Mouse (Mus musculus) embryonic facial prominence, embryonic 12.5 days (tissue): ENCODE measurements around the gene Pam. TPM values are rescaled to one million over a fixed set of nuclear protein-coding genes. Genes with fewer than 3 reads are reported as not detected.

Source experiments
- ATAC-seq: fragments of 200-750 bp; cut with Nextera tagmentation; 2 replicates; pipeline ENCODE4 v1.8.0; 2017; ENCODE audit not compliant: insufficient number of reproducible peaks, insufficient read depth, low FRiP score, low TSS enrichment
- H3K27ac ChIP-seq: fragments of 300-500 bp; sonication (generic); 2 replicates; pipeline ENCODE4 v1.5.1; 2016; ENCODE audit warnings: mild to moderate bottlenecking
- H3K27me3 ChIP-seq: fragments of 300-500 bp; sonication (generic); 2 replicates; pipeline ENCODE4 v1.6.1; 2016; ENCODE audit warnings: mild to moderate bottlenecking, moderate library complexity
- H3K36me3 ChIP-seq: fragments of 300-500 bp; sonication (generic); 2 replicates; pipeline ENCODE4 v1.6.1; 2016; ENCODE audit warnings: mild to moderate bottlenecking
- H3K4me1 ChIP-seq: fragments of 300-500 bp; sonication (generic); 2 replicates; pipeline ENCODE4 v1.6.1; 2016
- H3K4me2 ChIP-seq: fragments of 300-500 bp; sonication (generic); replicated peaks from 2 replicates; pipeline ENCODE4 v1.6.1; 2016; ENCODE audit warnings: mild to moderate bottlenecking, moderate library complexity
- H3K4me3 ChIP-seq: fragments of 300-500 bp; sonication (generic); 2 replicates; pipeline ENCODE4 v1.5.1; 2016; ENCODE audit warnings: mild to moderate bottlenecking
- H3K9ac ChIP-seq: fragments of 300-500 bp; sonication (generic); 2 replicates; pipeline ENCODE4 v1.6.1; 2016; ENCODE audit warnings: mild to moderate bottlenecking, moderate library complexity
- H3K9me3 ChIP-seq: fragments of 300-500 bp; sonication (generic); 2 replicates; pipeline ENCODE4 v1.6.1; 2016; ENCODE audit warnings: mild to moderate bottlenecking, moderate library complexity
- WGBS: fragments of 180-500 bp; shearing (Covaris S2); methylation state at CpG from one replicate; pipeline ENCODE4 v1.1.7; 2016; 5-methylcytosine and 5-hydroxymethylcytosine counted together
- polyA plus RNA-seq: library from polyadenylated mRNA; unstranded; fragments of >200 nt; fragmentation: Nextera tagmentation; extraction: Ambion mirVana; gene quantifications from 2 replicates; pipeline ENCODE4 v1.2.1, GENCODE M21; 2016

Gene Pam
- polyA plus RNA-seq, 1 experiment from 2014 or later = 35.6 TPM

- Histone ChIP-seq H3K9me3 (no peaks in the 10 kb centered on the region), H3K36me3 (no peaks in the 10 kb centered on the region), H3K9ac (no peak overlapping the region), H3K4me2 (no peak overlapping the region), H3K4me3 (no peak overlapping the region), H3K4me1 (no peaks in the 10 kb centered on the region), H3K27me3 (no peaks in the 10 kb centered on the region), H3K27ac (no peak overlapping the region)
- no peak for ATAC-seq
- 83% methylated on average over 6 of the region's 6 CpGs for WGBS
These were observed 173.1 kb downstream of the Pam start for GRCm38 (mm10) chr1:97922395-97922794.

- Histone ChIP-seq H3K9me3 (no peaks in the 10 kb centered on the region), H3K27ac (no peak overlapping the region), H3K4me1 (no peaks in the 10 kb centered on the region), H3K4me3 (no peak overlapping the region), H3K36me3 (no peaks in the 10 kb centered on the region), H3K9ac (no peak overlapping the region), H3K4me2 (no peak overlapping the region), H3K27me3 (no peaks in the 10 kb centered on the region)
- 62% methylated on average over 1 of the region's 1 CpGs for WGBS
- no peak for ATAC-seq
These were observed 173.6 kb downstream of the Pam start for GRCm38 (mm10) chr1:97921886-97922285.

- 57% methylated on average over 8 of the region's 8 CpGs for WGBS
- ATAC-seq = 0 out of 2 replicates have a peak, but pooled peaks have one; percentile 35
These were observed 177.0 kb downstream of the Pam start for GRCm38 (mm10) chr1:97918495-97918894.

GRCm38 (mm10) chr1:97916971-97917234 is 178.5 kb downstream of the Pam start:
- ATAC-seq = no peak
- Histone ChIP-seq H3K4me2 (no peak overlapping the region), H3K4me3 (no peak overlapping the region), H3K27me3 (no peaks in the 10 kb centered on the region), H3K9ac (no peak overlapping the region), H3K36me3 (no peaks in the 10 kb centered on the region), H3K4me1 (no peaks in the 10 kb centered on the region), H3K27ac (no peak overlapping the region), H3K9me3 (no peaks in the 10 kb centered on the region)
- WGBS = 64% methylated on average over 2 of the region's 2 CpGs

More at GRCm38 (mm10) chr1:97918495-97918894, 177.0 kb downstream of the Pam start:
- no peaks in the 10 kb centered on the region for H3K4me1 ChIP-seq
- H3K27ac ChIP-seq = no peak overlapping the region
- no peak overlapping the region for H3K4me3 ChIP-seq
- H3K4me2 ChIP-seq = no peak overlapping the region
- H3K9me3 ChIP-seq = no peaks in the 10 kb centered on the region
- H3K36me3 ChIP-seq = no peaks in the 10 kb centered on the region
- no peak overlapping the region for H3K9ac ChIP-seq
- no peaks in the 10 kb centered on the region for H3K27me3 ChIP-seq

GRCm38 (mm10) chr1:97916218-97916970 is 179.1 kb downstream of the Pam start:
- no peak for ATAC-seq
- Histone ChIP-seq H3K4me1 (no peaks in the 10 kb centered on the region), H3K9ac (no peak overlapping the region), H3K4me2 (no peak overlapping the region), H3K4me3 (no peak overlapping the region), H3K27me3 (no peaks in the 10 kb centered on the region), H3K36me3 (no peaks in the 10 kb centered on the region), H3K9me3 (no peaks in the 10 kb centered on the region), H3K27ac (no peak overlapping the region)
- WGBS = 83% methylated on average over 12 of the region's 12 CpGs

- Histone ChIP-seq H3K9me3 (no peaks in the 10 kb centered on the region), H3K4me1 (no peaks in the 10 kb centered on the region), H3K4me3 (no peak overlapping the region), H3K36me3 (no peaks in the 10 kb centered on the region), H3K4me2 (no peak overlapping the region), H3K9ac (no peak overlapping the region), H3K27me3 (no peaks in the 10 kb centered on the region), H3K27ac (no peak overlapping the region)
- ATAC-seq = no peak
- WGBS = 84% methylated on average over 10 of the region's 10 CpGs
These were observed 179.7 kb downstream of the Pam start for GRCm38 (mm10) chr1:97915726-97916125.

- no peaks in the 10 kb centered on the region for H3K27me3 ChIP-seq
- H3K9ac ChIP-seq = no peak overlapping the region
- H3K36me3 ChIP-seq = no peaks in the 10 kb centered on the region
- no peak overlapping the region for H3K4me3 ChIP-seq
- no peak overlapping the region for H3K4me2 ChIP-seq
- no peaks in the 10 kb centered on the region for H3K4me1 ChIP-seq
- no peak overlapping the region for H3K27ac ChIP-seq
- no peaks in the 10 kb centered on the region for H3K9me3 ChIP-seq
- WGBS = 80% methylated on average over 10 of the region's 10 CpGs
- ATAC-seq = no peak
These were observed 184.6 kb downstream of the Pam start for GRCm38 (mm10) chr1:97910874-97911273.

GRCm38 (mm10) chr1:97909561-97909960 is 185.9 kb downstream of the Pam start:
- H3K4me3 ChIP-seq = no peak overlapping the region
- no peaks in the 10 kb centered on the region for H3K4me1 ChIP-seq
- H3K27ac ChIP-seq = no peak overlapping the region
- no peaks in the 10 kb centered on the region for H3K36me3 ChIP-seq
- 42% methylated on average over 5 of the region's 5 CpGs for WGBS
- H3K4me2 ChIP-seq = no peak overlapping the region
- no peak overlapping the region for H3K9ac ChIP-seq
- no peak for ATAC-seq
- H3K27me3 ChIP-seq = no peaks in the 10 kb centered on the region
- H3K9me3 ChIP-seq = no peaks in the 10 kb centered on the region

GRCm38 (mm10) chr1:97908736-97909135 is 186.7 kb downstream of the Pam start:
- H3K4me3 ChIP-seq = no peak overlapping the region
- no peak overlapping the region for H3K27ac ChIP-seq
- no peak for ATAC-seq
- no peaks in the 10 kb centered on the region for H3K27me3 ChIP-seq
- H3K9me3 ChIP-seq = no peaks in the 10 kb centered on the region
- no peak overlapping the region for H3K4me2 ChIP-seq
- no peaks in the 10 kb centered on the region for H3K4me1 ChIP-seq
- WGBS = 89% methylated on average over 4 of the region's 4 CpGs
- no peak overlapping the region for H3K9ac ChIP-seq
- no peaks in the 10 kb centered on the region for H3K36me3 ChIP-seq

- no peaks in the 10 kb centered on the region for H3K27me3 ChIP-seq
- H3K27ac ChIP-seq = no peak overlapping the region
- no peaks in the 10 kb centered on the region for H3K9me3 ChIP-seq
- ATAC-seq = no peak
- H3K36me3 ChIP-seq = no peaks in the 10 kb centered on the region
- H3K4me3 ChIP-seq = no peak overlapping the region
- no peak overlapping the region for H3K4me2 ChIP-seq
- no peaks in the 10 kb centered on the region for H3K4me1 ChIP-seq
- WGBS = 82% methylated on average over 7 of the region's 7 CpGs
- no peak overlapping the region for H3K9ac ChIP-seq
These were observed 191.5 kb downstream of the Pam start for GRCm38 (mm10) chr1:97903912-97904460.

- Histone ChIP-seq H3K4me1 (no peaks in the 10 kb centered on the region), H3K4me3 (no peak overlapping the region), H3K36me3 (no peaks in the 10 kb centered on the region), H3K27ac (no peak overlapping the region), H3K4me2 (no peak overlapping the region), H3K27me3 (no peaks in the 10 kb centered on the region), H3K9ac (no peak overlapping the region), H3K9me3 (no peaks in the 10 kb centered on the region)
- WGBS = 88% methylated on average over 7 of the region's 7 CpGs
- ATAC-seq = no peak
These were observed 192.6 kb downstream of the Pam start for GRCm38 (mm10) chr1:97902830-97903229.

GRCm38 (mm10) chr1:97900559-97901153 is 194.8 kb downstream of the Pam start:
- WGBS = 61% methylated on average over 7 of the region's 7 CpGs
- Histone ChIP-seq H3K4me3 (no peak overlapping the region), H3K27me3 (no peaks in the 10 kb centered on the region)

More at GRCm38 (mm10) chr1:97900559-97901153, 194.8 kb downstream of the Pam start:
- no peaks in the 10 kb centered on the region for H3K36me3 ChIP-seq
- no peaks in the 10 kb centered on the region for H3K9me3 ChIP-seq
- no peak overlapping the region for H3K27ac ChIP-seq
- H3K4me2 ChIP-seq = no peak overlapping the region
- no peak overlapping the region for H3K9ac ChIP-seq
- no peaks in the 10 kb centered on the region for H3K4me1 ChIP-seq
- ATAC-seq = 0 out of 2 replicates have a peak, but pooled peaks have one; percentile 35
